Mouse (Mus musculus) layer of hippocampus, postnatal 10 days (tissue): ENCODE measurements around the gene Ssr2. TPM values are rescaled to one million over a fixed set of nuclear protein-coding genes. Genes with fewer than 3 reads are reported as not detected.
"Not testable (repeated sequence)": the region's sequence is repeated elsewhere in the genome, so short reads cannot be mapped to it uniquely, and the experiment has no call there.

ENCODE experiments used
- DNase-seq, 2 experiments: peaks; one replicate each; pipeline ENCODE4 v3.0.0; 2021; ENCODE audit warnings: low spot score in 2 of 2
- total RNA-seq, 2 experiments: library from RNA; stranded (reverse); gene quantifications; 2 replicates each; pipeline ENCODE4 v1.2.3; 2021

Gene Ssr2
- total RNA-seq, 2 experiments from 2014 or later = 123 to 129 TPM

DNA sequence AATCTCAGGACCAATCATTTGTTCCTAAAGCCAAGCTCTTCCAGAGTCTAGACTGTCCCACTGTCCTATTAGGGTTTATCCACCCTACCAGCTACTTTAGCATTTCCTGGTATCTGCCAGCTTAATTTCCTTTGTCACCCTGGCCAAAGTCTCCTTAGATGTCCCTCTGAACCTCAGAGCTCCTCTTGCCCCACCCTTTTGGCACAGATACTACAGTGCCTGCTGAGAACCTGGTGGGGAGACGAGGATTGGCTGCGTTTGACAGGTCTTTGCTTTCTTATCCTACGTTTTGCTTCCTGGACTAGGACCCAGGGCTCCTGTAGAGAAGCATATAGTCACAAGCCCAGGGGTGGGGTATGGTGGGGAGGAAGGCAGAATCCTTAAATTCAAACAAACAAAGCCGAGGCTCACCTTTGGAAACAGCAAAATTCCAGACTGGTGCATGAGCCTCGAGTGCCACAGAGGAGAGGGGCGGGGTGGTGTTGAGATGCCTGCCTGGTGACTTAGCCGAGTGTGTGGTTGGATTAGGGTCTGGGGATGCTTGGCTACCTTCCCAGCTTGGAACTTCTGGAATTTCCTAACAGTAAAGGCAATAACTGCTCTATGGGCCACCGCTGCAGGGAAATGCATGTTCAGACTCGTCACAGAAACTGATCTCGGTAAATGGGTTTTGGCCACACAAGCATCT, 18.4 kb downstream of the Ssr2 start:
- DNase-seq = no peak

DNA sequence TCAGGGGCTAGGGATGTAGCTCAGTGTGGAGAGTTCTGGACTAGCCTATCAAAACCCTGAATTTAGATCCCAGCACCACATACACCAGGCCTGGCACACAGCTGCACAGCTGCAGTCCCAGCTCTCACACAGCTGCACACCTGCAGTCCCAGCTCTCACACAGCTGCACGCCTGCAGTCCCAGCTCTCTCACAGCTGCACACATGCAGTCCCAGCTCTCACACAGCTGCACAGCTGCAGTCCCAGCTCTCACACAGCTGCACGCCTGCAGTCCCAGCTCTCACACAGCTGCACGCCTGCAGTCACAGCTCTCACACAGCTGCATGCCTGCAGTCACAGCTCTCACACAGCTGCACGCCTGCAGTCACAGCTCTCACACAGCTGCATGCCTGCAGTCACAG, 20.9 kb downstream of the Ssr2 start:
- not testable (repeated sequence) for DNase-seq

DNA sequence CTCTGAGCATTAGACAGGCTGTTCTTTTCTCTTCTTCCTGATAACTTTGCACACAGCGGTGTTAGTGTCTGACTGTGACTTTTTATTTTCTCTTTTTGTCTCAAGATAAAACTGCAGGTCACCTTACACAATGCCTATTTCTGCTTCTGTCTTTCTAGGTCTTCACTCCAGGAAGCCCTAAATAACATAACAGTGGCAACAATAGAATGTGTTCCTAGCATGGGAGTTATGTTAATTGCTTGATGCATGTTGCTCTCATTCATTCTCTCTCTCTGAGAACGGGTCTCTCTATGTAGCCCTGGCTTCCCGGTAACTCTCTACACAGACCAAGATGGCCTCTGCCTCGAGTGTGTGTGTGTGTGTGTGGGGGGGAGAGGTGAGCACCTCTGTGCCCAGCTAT, 26.8 kb downstream of the Ssr2 start:
- DNase-seq = no peak

DNA sequence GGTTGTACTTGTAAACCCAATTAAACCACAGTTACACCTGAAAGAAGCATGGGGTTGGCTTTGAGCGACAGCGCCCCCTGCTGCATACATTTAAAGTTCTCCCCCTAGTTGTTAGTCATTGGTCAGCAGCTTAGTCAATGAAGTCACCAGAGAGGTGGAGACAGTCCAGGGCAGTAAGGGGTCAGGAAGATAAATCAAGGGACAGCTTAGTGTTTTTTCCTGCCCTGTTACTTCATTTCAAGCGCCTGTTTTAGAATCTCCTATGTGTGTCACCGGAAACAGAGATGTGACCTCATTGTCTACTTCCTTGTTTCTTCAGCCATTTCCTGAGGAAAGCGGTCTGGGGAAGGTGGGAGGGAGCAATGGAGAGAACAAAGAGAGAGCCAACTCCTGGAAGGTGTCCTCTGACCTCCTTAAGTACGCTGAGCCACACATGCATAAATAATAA, 28.1 kb downstream of the Ssr2 start:
- DNase-seq = peak; percentile 56 to 67

DNA sequence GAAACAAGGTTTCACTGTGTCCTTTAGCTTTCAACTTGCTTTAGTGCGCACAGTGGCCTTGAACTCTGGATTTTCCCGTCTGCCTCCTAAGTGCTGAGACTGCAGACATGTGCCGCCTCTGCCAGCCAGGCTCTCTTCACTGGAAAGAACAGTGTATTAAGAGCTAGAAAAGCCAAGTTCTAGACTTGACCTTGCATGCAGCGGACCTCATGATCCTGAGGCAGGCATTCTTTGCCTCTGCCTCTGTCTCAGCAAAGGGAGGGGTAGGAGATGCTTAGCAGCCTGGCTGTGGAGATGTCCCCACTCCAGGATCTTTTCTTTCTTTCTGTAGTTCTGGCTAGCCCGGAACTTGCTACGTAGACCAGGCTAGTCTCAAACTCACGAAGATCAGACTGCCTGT, 29.2 kb downstream of the Ssr2 start:
- DNase-seq = no peak

DNA sequence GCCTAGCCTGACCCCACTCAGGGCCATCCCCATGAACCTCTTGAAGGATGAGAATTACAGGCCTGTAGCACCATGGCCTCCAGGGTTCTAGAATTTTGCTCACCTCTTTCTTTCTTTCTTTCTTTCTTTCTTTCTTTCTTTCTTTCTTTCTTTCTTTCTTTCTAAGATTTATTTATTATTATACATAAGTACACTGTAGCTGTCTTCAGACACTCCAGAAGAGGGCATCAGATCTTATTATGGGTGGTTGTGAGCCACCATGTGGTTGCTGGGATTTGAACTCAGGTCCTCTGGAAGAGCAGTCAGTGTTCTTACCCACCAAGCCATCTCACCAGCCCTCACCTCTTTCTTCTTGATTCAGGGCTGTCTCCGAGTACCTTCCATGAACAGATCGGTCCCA, 30.0 kb downstream of the Ssr2 start, which contains the start of gene Arhgef2:
Gene Arhgef2, plus strand, starts transcription at position 301 of the 400 bp plus-strand sequence.
- not testable (repeated sequence) for DNase-seq

DNA sequence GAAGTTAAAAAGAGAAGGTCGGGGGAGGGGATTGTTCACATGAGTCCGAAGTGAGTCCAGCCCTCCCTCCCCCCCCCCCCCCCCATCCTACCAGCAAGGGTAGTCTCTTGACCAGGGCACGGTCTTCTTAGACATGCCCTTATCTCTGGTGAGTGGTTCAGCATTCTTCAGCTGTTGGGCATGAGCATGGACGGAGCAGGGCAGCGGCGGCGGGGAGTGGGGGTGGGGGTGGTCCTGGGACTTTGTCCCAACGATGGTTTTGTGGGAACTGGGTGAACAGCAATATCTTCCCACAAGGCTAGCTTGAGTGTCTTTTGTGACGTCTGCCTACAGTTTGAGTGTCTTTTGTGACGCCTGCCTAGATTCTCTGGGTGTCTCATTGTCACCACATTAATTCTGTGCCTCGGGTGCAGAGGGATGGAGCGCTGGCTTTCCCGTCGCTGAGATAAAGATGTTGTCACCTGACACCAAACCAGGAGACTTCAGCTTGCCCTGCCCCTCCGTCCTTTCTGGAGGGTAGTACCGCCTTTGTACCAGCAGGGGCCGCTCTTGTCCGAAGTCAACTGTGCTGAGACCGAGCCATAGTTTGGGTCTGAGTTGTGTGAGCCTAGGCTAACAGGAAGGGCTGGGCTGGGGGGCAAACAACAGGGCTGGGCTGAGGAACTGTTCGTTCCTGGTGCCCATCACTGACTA, 31.5 kb downstream of the Ssr2 start:
- DNase-seq = peak; percentile 94 to 95

DNA sequence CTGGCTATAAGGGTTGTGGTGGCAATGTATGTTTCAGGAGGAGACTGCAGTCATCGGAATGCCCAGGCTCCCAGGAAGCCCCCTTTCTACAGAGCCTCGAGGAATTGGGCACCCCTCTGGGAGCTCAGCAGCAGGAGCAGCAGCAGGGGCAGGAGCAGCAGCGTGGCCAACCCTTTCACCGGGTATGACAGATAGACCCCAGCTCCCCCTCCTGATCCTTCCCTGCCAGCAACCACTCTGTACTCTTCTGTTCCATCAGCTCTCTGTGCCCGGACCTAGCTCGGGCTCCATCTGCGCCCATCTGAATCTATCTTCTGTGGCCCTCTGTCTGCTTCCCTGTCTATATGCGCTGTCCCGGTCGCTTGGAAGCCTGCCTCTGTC, 32.1 kb downstream of the Ssr2 start:
- no peak for DNase-seq

DNA sequence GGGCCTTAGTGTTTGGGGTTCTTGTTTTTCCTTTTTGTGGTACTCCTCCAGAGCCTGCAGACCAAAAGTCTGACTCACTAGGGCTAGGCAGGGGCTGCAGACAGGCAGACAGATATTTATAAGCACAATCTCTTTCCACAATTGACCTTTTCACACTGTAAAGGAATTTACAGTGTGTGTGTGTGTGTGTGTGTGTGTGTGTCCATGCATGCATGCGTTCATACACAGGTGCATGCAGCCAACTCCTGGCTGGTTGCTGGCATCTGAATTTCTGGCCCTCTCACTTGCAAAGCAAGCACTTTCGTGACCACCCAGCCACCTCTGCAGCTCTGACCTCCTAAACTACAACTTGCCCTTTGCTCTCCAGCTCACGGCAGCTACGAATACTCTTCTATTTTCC, 33.4 kb downstream of the Ssr2 start:
- DNase-seq = no peak

DNA sequence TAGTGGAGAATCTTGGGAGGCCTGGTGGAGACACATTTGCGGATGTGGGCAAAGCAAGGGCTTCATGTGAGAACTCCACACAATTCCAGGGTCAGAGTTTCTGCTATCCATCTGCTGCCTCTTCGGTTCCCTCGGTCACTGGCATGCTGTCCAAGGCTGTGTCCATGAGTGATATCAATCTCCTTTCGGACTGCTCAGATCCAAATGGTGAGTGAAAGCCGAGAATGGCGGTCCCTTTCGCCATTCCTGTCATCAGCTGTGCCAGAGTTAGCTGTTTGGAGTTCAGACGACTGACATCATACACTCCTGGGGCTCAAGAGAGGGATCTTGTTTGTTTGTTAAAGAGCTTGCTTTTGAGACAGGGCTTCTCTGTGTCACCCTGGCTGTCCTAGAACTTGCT, 38.7 kb downstream of the Ssr2 start:
- no peak for DNase-seq

DNA sequence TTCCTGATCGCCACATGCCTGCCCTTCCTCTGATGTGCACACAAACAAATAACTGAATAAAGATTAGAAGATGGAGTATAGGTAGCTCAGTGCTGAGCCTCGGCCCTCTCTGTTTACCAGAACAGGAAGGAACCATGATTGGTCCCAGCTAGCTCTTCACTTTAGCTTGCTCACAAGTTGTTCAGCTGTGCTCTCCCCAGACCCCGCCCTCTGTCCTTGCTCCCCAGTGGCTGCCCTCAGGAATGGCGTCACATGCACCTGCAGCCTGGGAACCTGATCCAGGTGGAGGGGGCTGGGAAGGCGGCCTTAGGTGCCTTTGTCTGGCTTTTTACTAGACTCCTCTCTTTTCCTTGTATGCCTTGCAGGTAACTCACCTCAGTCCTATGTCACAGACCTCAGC, 39.4 kb downstream of the Ssr2 start:
- DNase-seq = no peak

DNA sequence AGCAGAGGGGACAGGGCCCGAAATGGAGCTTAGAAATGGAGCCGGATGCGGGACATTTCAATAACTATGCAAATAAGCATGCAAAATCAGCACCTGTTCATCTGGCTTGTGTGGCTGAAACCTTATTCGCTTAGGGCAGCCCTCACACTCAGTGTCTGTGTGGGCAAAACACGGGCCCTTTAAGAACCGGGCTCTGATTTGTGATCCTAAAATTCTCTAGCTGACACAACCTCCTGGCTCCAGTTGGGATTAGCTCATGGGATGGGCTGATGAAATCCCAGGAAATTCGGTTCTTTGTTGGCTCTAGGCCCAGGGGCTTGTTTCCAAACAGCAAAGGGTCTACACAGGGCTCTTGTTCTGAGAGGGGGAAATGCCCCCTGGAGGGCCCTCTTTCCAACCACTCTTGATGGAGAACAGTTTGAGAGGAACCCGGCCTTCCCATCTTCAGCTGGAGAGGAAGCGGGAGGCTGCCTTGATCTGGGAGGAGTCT, 40.3 kb downstream of the Ssr2 start:
- DNase-seq = peak in 1 of 2 experiments; percentile 55

DNA sequence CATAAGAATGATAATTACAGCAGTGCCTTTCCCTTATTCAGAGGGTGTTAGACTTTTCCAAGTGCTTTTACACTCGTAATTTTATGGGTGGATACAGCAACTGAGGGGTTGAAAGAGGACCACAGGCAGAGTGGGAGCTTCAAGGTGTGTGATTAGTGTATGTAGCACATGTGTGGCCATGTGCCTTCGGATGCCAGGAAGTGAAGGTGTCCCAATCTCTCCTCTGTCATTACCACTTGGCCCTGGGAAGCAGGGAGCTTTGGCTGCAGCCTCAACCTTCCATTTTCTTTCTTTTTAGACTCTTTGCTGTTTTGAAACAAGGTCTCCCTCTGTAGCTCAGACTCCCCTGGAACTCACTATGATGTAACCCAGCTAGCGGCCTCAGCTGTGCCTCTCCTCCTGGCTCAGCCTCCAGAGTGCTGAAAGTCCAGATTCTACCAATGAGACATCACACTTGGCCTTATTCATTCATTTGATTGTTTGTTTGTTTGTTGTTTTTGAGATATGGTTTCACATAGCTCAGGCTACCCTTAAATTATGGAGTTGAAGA, 41.4 kb downstream of the Ssr2 start:
- no peak for DNase-seq

DNA sequence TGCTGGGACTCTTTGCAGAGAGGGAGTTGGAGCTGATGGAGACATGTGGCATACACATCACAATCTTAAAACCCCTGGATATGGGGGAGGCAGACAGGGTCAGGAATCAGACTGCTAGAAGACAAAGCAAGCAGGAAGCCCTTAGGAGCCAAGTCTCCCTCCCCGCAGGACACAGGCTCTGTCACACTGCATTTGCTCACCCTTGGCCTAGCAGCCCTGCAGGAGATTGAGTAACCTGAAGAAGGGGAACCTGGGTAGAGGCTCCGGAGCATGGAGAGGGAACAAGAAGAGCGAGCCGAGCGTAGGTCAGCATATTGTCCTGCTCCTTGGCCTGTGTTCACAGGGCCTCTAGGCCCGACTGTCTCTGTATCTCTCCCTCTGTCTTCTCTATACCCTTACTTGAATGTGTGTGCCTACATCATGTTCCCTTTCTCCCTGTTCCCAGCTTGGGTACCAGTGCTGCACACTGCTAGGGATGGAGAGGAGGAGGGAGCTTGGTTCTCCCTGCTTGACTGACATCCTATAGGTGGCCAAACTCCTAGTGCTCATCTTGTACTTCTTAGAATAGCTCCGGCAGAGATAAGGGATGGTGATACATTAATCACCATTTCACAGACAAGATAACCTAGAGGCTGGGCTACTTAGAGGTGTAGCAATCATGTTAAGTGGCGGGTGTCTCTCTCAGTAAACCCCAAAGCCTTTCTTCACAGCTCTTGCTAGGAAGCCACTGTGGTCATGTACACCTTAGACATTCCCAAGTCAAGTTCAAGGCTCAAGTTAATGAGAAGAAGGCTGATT, 42.6 kb downstream of the Ssr2 start:
- DNase-seq = no peak

DNA sequence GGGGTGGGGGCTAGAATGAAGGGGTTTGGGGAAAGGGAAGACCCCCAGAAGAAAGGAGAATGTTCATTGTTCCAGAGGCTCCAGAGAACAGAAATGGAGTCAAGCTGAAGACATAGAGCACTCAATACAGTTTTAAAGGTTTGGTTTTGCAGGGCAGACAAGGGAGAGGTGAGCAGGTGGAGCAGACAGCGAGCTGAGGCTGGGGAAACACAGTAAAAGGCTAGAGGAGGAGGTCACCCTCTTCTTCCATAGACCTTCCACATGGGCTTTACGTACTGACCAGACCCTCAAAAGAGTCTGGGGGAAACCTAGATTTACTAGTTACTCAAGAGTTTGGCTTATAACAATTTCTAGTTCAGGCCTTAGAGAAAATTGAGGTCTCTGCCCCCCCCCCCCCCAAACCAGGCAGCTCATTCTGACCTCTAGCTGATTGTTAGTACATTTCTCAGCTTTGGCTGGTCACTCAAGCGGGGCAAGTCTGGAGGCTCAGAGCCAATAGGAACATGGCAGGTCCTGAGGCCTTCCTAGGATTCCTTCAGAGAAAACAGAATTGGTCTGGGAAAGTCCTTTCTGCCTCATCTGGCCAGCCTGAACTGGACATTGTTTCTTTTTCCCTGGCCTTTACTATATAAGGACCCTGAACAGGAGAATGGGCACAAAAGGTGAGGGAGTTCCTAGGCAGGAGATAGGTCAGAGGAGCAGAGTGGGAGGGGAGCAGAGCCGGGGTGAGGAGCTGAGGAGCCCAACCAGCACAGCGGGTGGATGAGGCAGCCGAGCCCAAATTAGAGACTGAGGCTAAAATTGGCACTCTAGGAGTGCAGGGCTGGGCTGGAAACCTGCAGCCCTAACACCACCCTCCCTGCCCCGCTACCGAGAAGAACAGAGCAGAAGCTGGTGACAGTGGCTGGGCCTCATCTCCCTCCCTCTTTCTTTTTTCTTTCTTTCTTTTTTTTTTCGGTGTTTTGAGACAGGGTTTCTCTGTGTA, 43.7 kb downstream of the Ssr2 start:
- DNase-seq = no peak

DNA sequence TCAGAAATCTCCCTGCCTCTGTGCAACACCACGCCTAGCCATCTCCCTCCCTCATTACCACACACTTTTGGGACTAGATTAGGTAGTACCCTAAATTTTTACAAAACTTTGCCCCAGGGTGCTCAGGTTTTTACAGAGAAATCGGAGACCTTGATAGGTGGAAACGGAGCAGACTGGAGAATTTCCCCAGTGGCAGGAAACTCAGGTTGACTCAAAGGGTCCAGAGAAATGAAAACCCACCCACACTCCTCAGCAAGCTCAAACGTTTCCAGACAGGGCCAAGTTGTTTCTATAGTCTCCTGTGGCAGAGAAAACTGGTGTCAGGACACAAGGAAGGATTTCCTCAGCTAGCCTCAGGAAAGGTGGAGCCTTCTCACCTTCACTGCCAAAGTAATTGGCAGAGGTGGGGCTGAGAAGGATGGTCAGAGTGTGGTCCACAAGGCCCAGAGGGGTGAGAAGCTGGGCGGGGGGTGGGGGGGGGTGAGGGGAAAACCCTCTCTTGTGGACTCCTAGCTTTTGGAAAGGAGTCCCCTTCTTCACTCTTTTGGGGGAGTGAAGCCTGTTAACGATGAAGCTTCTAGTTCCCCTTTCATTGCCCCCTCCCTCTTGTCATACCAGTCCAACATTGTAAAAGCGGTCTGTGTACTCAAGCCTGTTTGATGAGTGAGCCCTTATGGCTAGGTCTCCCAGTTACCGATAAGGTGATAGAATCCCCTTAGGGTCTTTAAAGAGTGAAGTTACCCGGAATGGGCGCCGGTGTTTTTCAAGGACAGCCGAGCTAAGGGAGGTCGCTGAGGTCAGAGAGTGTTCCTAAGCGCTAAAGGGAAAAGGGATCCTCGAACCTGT, 44.7 kb downstream of the Ssr2 start:
- no peak for DNase-seq

DNA sequence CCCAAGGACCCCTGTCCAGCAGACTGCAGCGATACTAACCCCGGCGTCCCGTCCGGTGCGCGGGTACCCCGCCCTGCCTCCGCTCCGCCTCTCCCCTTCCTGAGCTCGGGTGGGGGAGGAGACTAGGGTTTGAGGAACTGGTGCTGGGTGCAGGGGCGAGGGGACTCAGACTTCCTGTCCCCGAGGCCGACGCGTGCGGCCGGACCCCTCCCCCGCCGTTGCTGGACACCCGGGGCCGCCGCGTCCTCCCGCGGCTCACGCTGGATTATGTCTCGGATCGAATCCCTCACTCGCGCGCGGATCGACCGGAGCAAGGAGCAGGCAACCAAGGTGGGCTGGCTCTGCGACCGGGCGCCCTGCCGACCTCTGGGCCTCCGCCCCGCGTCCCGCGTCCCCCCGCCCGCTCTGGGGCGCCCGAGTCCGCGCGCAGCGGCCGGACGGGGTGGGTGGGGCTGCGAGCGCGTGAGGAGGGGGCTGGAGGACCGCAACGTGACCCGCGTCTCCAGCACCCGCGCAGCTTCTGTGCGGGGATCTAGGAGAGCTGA, 45.4 kb downstream of the Ssr2 start:
- peak; percentile 53 to 69 for DNase-seq

DNA sequence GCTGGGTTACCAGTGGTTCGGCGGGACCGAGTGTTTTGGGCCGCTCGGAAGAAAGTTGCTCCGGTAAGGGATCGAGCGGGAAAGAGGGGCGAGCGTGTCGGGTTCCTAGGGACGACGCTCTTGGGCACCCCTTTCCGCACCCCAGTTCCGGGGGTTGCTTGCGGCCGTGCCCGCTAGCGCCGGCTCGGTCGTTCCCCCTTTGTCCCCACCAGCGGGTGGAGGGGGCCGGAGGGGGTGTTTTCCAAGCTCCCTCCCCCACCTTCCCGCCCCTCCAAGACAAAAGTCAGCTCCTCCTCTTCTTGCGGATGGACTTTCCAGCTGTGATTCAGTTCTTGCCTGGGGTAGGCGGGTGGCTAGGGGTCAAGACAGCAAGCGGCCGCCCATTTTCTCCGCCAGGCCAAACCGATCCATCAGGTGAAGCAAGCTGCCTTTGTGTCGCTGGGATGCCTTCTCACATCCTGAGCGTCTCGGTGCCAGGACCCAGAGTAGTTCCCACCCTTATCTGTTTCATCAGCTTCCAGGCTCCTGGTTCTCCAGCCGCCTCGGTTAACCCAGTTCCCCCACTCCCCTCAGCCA, 45.9 kb downstream of the Ssr2 start:
- DNase-seq = peak in 1 of 2 experiments; percentile 53
